Mouse (Mus musculus): ENCODE data around the gene Srpk2. TPM values are rescaled to one million over a fixed set of nuclear protein-coding genes. Genes with fewer than 3 reads are reported as not detected.

Gene Srpk2
- total and polyA plus RNA-seq, 3 experiments = 11.2 to 41.7 (median 16.9) TPM

DNA sequence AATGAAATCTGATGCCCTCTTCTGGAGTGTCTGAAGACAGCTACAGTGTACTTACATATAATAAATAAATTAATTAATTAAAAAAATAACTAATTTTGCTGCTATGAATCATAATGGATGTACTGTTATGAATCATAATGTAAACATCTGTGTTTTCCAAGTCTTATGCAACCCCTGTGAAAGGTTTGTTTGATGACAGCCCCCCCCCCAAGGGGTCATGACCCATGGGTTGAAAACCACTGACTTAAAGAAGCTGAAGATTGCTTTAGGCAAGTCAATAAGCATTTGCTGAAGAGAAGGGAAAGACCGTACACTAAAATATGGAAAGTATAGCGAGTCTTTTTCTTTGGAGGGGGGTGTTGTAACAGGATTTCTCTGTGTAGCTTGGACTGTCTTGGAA is 35.2 kb downstream of the Srpk2 start:
- no peaks in the 10 kb centered on the region for H3K9me3 ChIP-seq (replicated peaks; ENCODE audit: insufficient read depth, low read length)
- no peak overlapping the region for H3K27ac ChIP-seq (ENCODE audit: control insufficient read depth, low read depth, low read length)
- H3K36me3 ChIP-seq (ENCODE audit: control insufficient read depth in 1 of 2, insufficient read depth in 2 of 2, low read length in 2 of 2) = peaks cover 0 to 6% of the 10 kb centered on the region in 2 experiments; a peak in 2 of 4 replicates
- H3K79me2 ChIP-seq (ENCODE audit: control insufficient read depth, insufficient read depth, low read length, poor library complexity) = no peaks in the 10 kb centered on the region
- no peak for DNase-seq (ENCODE audit: low read depth, low spot score)
- H3K27me3 ChIP-seq (ENCODE audit: control insufficient read depth in 1 of 2, insufficient read depth in 2 of 2, low read length in 2 of 2) = no peaks in the 10 kb centered on the region
- TF ChIP-seq ELF1 (IDR thresholded peaks at IDR 0.05; ENCODE audit: low read depth, low read length) (no peak), GABPA (IDR thresholded peaks at IDR 0.05; ENCODE audit: low read depth, low read length) (no peak), MAZ (IDR thresholded peaks at IDR 0.05; ENCODE audit: low read depth, low read length) (no peak), ZC3H11A (IDR thresholded peaks at IDR 0.05; ENCODE audit: low read depth, low read length) (no peak), MXI1 (IDR thresholded peaks at IDR 0.05; ENCODE audit: low read depth, low read length) (no peak), JUND (IDR thresholded peaks at IDR 0.05; ENCODE audit: low read depth, low read length) (no peak), HCFC1 (IDR thresholded peaks at IDR 0.05; ENCODE audit: low read depth, low read length) (no peak), TCF12 (IDR thresholded peaks at IDR 0.05; ENCODE audit: low read depth, low read length) (no peak), BHLHE40 (IDR thresholded peaks at IDR 0.05; ENCODE audit: borderline replicate concordance, low read depth, low read length) (no peak), NRF1 (IDR thresholded peaks at IDR 0.05; ENCODE audit: insufficient read depth, low read depth, low read length, poor library complexity, severe bottlenecking) (no peak), E2F4 (IDR thresholded peaks at IDR 0.05; ENCODE audit: borderline replicate concordance, low read depth, low read length) (no peak), ZNF384 (IDR thresholded peaks at IDR 0.05; ENCODE audit: low read depth, low read length) (no peak), MAX (IDR thresholded peaks at IDR 0.05; ENCODE audit: low read length) (no peak), POLR2AphosphoS2 (IDR thresholded peaks at IDR 0.05; ENCODE audit: low read length) (no peak), RAD21 (IDR thresholded peaks at IDR 0.05; ENCODE audit: low read depth, low read length) (no peak), RCOR1 (IDR thresholded peaks at IDR 0.05; ENCODE audit: low read depth, low read length) (no peak), UBTF (IDR thresholded peaks at IDR 0.05; ENCODE audit: borderline replicate concordance, insufficient read depth, low read depth, low read length) (no peak), ZKSCAN1 (IDR thresholded peaks at IDR 0.05; ENCODE audit: low read depth, low read length) (no peak), USF2 (IDR thresholded peaks at IDR 0.05; ENCODE audit: borderline replicate concordance in 1 of 2, insufficient read depth in 1 of 2, low read depth in 1 of 2, low read length in 2 of 2) (no peak)
- H3K4me1 ChIP-seq (ENCODE audit: control insufficient read depth in 1 of 2, insufficient read depth in 2 of 2, low read length in 2 of 2) = peaks cover 3 to 6% of the 10 kb centered on the region in 2 experiments; a peak in 3 of 4 replicates
- H3K9ac ChIP-seq (ENCODE audit: control insufficient read depth, low read depth, low read length, poor library complexity, severe bottlenecking) = no peak overlapping the region
- H3K4me3 ChIP-seq (ENCODE audit: control insufficient read depth in 1 of 2, insufficient read depth in 1 of 2, low read depth in 2 of 2, low read length in 2 of 2) = no peak overlapping the region

DNA sequence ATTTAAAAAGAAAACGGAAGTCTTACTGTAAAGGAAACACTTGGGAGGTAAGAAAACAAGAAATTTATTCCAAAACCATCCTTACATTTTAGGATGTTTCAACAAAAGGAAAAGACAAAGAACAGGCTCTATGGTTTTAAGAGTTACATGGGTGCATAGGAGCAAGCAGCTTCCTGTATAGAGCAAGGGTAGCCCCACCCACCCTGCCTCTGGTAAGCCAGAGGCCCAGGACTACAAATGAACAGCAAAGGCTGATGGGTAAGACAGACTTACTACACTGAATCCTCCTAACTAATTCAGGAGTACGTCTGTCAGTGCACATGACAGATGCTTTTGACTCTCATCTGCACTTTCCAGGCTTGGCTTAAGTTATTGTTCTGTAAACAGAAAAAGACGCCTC is 38.7 kb downstream of the Srpk2 start:
- no peak for TF ChIP-seq MYC (IDR thresholded peaks at IDR 0.05; ENCODE audit: low read depth, low read length)
- TF ChIP-seq ELF1 (IDR thresholded peaks at IDR 0.05; ENCODE audit: low read depth, low read length) = 0 out of 2 replicates have a peak, but pooled peaks have one; percentile 24
- no peak for TF ChIP-seq E2F4 (IDR thresholded peaks at IDR 0.05; ENCODE audit: borderline replicate concordance, low read depth, low read length)
- no peaks in the 10 kb centered on the region for H3K79me2 ChIP-seq (ENCODE audit: control insufficient read depth, insufficient read depth, low read length, poor library complexity)
- peaks cover 0 to 6% of the 10 kb centered on the region in 2 experiments; a peak in 2 of 4 replicates for H3K36me3 ChIP-seq (ENCODE audit: control insufficient read depth in 1 of 2, insufficient read depth in 2 of 2, low read length in 2 of 2)
- no peaks in the 10 kb centered on the region for H3K27me3 ChIP-seq (ENCODE audit: control insufficient read depth in 1 of 2, insufficient read depth in 2 of 2, low read length in 2 of 2)
- H3K9me3 ChIP-seq (replicated peaks; ENCODE audit: insufficient read depth, low read length) = no peaks in the 10 kb centered on the region
- H3K4me1 ChIP-seq (ENCODE audit: control insufficient read depth in 1 of 2, insufficient read depth in 2 of 2, low read length in 2 of 2) = peaks cover 3 to 6% of the 10 kb centered on the region in 2 experiments; a peak in 3 of 4 replicates
- DNase-seq (ENCODE audit: low read depth, low spot score) = peak; percentile 75
- H3K27ac ChIP-seq (ENCODE audit: control insufficient read depth, low read depth, low read length) = no peak overlapping the region
- H3K9ac ChIP-seq (ENCODE audit: control insufficient read depth, low read depth, low read length, poor library complexity, severe bottlenecking) = no peak overlapping the region
- H3K4me3 ChIP-seq (ENCODE audit: control insufficient read depth in 1 of 2, insufficient read depth in 1 of 2, low read depth in 2 of 2, low read length in 2 of 2) = no peak overlapping the region
